Mouse (Mus musculus) heart, adult 18-20 months (tissue): ENCODE measurements around the gene Lrrc3c. TPM values are rescaled to one million over a fixed set of nuclear protein-coding genes. Genes with fewer than 3 reads are reported as not detected.
A peak's percentile ranks its signal among the peaks of the same experiment; 100 is the strongest.

Experiments used
- DNase-seq, 2 experiments: peaks; one replicate each; pipeline ENCODE4 v3.0.0; 2021 to 2022; ENCODE audit warnings: mixed read lengths in 1 of 2
- long read RNA-seq, 2 experiments: library from polyadenylated mRNA; stranded (forward); transcript quantifications; one replicate each; pipeline ENCODE4 v2.0.0; 2021
- total RNA-seq, 2 experiments: library from RNA; stranded (reverse); gene quantifications; 2 replicates each; pipeline ENCODE4 v1.2.3; 2021

The Lrrc3c gene
- total RNA-seq: not detected
- long read RNA-seq, experiment 1: 0 reads
- long read RNA-seq, experiment 2: 0 reads

DNA sequence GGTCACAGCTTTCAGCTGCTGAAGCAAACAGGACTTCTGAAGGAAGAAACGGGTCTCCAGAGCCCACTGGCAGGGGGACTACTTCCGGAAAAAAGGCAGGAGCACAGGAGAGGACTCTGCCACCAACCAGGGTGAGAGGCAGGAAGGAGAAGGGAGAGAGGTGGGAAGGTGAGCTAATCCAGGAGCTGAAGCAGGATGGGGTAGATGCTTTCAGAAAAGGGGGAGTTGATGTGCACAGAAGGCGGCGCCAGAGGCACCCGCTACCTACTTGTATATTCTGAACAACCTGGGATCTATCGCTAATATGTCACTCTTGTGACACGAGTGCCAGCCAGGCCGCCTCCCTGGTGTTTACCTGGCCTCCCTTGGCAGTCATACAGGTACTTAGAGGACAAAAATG is at the start of gene Lrrc3c:
Gene Lrrc3c (plus strand): TSS at position 301 of the 400 bp plus-strand sequence.
- no peak for DNase-seq

DNA sequence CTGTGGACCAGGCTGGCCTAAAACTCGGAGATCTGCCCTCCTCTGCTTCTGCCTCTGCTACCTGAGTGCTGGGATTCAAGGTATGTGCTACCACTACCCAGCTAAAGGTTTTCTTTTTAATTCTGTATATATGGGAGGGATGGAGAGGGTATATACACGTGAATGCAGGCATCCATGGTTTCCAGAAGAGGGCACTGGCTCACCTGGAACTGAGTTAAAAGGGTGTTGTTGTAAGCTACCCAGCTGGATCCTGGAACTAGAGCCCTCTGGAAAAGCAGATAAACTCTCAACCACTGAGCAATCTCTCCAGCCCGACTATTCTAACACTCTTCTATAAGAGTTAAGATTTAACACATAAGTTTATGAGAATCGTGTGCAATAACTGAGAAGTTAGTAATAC is 48.7 kb upstream of the Lrrc3c start:
- no peak for DNase-seq

DNA sequence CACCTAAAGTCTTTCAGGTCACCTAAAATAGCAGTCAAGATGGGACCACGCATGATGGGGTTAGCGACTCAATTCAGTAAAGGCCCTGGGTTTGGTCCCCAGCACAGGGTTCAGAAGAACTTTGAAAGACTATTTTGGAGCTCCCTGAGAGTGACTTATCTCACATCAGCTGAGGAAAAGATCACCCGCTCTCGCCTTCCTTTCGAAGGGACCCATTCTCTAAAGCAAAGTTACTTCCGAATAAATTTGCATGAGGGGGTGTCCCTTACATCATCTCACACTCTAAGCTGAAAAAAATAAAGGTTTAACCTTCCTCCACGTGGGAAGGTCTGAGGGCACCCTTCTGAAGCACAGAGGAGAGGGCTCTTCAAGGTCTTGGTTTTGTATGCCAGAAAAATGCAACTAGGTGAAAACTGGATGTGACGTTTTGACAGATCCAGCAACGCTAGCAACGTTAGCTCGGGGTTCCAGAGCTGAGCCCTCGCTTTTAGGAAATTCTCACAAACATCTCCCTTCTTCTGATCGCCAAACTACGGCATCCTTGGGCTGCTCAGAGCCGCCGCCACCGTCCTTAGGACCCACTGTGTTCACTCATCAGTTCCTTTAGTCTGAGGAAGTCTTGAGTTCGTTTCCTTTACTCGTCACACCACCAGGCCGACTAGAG is 47.6 kb upstream of the Lrrc3c start:
- no peak for DNase-seq

DNA sequence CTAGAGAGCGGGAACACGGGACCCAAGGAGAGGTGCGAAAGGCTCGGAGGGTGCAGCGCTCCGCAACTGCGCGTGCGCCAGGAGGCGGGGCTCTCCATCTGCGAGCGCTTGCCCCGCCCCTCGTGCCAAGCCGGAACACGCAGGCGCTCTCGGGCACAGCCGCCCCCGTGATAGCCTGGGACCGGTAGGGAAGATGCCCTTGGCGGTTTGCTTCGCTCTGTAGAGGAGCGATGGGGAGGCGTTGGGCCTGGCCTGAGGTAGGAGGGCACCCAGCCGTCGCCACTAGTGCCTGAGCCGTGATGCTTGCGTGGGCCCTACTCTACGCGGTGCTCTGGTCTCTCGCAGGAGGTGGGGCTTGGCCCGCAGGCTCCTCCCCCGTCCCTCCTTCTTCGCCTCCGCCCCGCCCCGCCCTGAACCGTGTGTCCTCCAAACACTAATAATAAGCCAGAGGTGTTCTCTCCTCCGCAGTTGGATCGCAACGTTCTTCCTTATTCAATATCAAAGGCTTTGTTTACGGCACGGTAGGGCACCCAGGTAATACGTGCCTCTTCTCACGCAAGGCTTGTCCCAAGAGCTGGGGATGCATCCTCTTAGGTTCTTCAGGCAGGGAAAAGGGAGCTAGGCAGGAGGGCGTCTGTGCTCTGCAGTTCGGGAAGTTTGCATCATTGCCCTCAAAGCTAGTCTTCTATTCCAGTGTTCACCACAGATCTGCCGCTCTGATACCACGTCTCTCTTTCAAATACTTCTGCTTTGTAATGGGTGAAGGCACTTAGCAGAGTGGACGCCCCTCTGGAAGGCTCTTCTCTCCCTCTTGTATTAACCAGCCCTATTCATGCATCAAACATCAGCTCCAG is 46.9 kb upstream of the Lrrc3c start, which contains the start of gene Zpbp2:
Gene Zpbp2 (plus strand): TSS at position 123 of the 854 bp plus-strand sequence.
- DNase-seq: peak; percentile 88 to 91

DNA sequence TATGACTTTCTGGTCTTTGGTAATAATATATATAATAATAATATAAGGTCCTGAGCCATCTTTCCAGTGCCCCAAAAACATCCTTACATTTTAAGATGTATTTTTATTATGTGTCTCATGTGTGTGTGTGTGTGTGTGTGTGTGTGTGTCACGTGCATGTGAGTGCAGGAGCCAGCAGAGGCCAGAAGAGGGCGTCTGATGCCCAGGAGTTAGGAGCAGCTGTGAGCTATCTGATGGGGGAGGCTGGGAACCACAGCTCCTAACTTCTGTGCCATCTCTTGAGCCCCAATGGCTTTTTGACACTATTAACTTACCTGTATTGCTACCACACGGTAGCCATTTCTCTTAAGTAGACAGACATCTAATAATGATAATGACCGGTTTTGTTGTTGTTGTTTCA is 44.1 kb upstream of the Lrrc3c start:
- no peak for DNase-seq

DNA sequence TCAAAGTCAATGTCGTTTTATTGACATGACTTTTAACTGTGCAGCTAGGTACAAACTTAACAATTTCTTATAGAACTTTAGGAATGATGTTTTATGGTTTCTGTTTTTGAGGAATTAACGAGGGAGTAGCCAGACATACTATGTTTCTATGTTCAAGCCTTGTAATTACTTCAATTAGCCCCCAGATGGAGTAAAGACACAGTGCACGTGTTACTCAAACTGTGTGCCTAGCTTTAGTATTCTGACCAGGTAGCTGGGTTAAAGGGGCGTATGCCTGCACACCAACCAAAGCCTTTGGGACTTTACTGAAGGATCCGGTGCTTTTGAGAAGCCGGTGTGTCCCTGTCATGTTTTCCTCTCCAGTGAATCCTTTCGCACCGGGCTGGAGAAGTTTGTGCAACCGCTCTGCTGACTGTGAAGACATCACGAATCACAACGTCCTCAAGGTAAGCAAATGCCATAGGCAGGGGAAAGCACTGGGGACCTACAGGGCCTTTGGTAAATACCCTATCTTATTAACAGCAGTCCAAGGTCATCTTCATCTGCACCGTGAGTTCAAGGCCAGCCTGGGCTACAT is 42.9 kb upstream of the Lrrc3c start:
- no peak for DNase-seq

DNA sequence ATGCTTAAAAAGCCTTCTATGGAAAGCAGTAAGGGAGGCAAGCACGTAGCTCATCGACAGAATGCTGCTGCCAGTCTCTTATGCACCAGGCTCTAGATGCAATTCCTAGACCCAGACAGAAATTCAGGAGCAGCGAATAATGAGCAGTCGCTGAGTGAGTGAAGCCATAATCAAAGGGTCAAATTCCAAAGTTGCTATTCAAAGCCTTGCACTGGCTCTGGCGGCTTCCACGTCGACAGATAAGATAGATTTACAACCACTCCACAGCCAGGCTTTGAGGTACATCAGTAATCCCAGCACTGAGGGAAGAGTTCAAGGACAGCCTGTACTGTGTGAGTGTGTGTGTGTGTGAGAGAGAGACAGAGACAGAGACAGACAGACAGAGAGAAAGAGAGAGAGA is 37.1 kb upstream of the Lrrc3c start:
- DNase-seq: no peak

DNA sequence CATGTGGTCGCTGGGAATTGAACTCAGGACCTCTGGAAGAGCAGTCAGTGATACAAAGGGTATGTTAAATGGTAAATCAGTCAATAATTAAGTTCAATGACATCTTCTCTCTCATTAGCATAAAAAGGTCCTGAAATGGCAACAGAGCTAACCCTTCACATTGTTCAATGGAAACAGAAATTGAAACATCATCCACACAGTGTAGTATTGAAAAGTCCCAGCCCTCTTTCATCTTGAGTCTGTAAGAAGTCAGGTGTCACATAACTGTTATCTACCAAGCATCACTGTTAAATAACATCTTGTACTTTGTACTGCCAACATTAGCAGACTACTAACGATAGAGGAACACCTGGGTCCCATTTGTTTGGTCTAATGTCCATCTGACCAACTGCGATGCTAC is 35.1 kb upstream of the Lrrc3c start:
- DNase-seq: no peak

DNA sequence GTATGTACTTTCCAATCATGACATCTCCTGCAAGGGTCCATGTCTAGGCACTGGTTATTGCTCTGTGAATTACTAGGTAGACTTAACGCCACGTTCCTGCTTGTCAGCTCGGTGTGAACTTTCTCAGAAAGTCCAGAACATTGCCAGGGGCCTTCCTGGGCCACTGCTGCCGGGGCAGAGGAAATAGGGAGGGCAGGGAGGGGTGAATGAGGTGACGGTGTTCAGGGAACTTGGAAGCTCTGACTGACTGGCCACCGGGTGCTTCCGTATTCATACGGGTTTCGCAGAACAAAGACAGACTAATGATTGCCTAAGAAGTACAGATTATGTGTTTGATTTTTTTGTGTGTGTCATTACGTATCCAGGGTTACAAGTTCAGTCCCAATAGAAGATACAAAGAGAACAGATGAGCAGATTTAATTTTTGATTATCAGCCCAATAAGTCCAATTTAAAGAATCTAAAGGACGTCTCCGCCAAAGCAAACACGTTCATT is 34.1 kb upstream of the Lrrc3c start:
- DNase-seq: no peak

DNA sequence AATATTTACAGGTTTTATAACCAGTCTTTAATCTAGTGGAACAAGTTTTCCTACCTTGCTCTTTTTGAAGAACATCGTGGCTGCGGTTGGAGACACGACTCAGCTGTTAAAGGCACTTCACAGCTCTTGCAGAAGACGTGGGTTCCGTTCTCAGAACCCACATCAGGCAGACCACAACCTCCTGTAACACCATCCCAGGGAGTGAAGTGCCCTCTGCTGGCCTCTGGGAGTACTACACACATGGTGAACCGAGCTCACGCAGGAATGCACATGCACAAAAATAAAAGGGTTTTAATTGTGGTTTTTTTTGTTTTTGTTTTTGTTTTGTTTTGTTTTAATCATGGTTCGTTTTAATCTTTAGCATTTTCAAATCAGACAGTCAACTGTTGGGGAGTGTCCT is 29.8 kb upstream of the Lrrc3c start:
- DNase-seq: no peak

DNA sequence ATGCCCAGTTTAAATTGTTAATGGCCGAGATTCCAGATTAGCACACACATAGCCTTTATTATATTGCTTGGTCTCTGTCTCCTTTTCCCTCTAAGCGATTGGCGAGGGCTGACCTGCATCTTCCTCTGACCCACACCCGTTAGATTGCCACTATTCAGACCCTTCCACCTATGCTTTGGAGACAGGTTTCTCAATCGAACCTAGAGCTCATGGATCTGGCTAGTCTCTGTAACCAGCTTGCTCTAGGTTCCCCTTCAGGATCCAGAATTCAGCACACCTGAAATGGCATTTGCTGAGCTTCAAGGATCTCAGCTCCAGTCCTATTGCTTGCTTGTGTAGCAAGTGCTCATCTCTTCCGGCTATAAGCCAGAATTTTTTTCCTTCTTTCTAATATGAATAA is 28.6 kb upstream of the Lrrc3c start:
- no peak for DNase-seq

DNA sequence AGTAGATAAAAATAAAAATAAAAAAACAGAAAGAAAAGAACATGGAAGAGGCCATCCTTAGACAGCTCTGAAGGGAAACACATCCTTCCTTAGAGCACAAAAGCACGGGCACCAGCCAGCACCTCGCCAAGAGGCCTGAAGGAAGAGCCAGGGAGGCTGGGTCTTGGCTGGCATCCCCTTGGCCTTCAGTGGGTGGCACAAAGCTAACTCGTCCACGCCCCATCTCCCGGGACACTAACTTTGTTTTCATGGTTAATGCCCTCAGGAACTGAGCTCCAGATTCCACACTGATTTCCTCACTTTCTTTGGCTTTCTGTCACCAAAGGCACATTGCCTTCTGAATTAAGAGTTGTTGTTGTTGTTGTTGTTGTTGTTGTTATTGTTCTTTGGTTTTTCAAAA is 20.3 kb upstream of the Lrrc3c start:
- peak in 1 of 2 experiments; percentile 14 for DNase-seq

DNA sequence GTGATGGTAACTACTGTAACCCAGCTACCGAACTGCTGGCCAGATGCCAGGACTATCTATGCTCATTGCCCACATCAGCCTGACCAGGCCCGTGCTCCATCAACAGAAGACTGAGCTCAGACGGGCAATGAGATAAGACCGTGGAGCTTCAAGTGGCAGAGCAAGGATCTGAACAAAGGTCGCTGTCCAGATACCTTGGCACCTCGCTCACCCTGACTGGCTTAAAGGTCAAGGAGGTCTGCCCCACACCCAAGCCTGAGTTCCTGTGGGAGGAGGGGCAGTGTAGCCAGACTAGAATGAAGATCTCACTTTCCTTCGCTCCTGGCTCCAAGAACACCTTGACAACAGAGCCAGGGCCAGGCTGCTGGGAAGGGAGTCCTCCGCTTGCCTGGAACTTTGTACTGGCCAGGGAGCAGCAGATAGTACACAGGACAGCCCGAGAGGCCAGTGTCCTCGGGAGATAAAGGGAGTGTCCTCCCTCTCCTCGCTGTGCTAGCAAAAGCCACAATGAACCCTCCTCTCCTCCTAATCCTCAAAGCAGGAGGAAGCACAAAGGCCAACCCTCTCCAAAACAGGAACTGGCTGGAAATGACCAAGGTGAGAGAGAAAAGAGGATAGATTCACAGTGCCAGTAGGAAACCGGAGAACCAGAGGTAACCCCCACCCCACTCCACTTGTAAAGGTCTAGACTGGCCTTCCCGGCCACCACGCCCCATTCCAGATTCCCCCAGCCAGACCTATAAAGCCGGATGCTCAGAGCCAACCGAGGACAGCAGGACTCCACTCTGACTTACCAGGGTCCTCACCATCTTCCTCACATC is 17.6 kb upstream of the Lrrc3c start:
- no peak for DNase-seq

DNA sequence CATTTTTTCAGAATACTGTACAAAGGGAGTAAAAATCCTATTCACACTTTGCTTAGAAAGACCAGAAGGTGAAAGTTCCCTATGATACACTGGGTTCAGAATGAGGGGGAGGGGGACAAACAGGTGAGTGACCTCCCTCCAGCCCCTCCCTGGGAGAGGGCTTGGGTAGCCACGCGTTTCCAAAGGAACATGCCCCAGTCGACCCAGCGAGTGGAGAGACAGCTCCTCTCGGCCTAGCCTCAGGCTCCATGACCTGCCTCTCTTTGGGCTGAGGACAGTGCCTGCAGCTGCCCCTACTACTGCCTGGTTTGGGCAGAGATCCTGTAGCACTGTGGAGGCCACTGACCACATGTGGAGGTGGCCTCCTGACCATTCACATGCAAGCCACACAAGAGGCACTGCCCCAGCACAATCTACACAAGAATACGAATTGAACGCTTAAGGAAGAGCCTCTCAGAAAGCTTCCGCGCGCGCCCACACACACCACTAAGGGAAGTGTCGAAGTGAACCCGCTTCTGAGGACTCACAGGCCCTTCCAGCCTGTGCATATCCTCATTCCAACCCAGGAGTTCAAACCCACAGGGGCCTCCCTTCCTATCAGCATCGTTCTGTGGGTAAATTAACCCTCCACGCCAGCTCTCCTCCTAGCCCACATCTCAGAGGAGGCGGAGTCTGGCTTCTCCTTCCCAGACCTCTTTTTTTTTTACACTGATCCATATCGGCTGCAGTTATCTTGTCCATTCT is 16.6 kb upstream of the Lrrc3c start:
- no peak for DNase-seq

DNA sequence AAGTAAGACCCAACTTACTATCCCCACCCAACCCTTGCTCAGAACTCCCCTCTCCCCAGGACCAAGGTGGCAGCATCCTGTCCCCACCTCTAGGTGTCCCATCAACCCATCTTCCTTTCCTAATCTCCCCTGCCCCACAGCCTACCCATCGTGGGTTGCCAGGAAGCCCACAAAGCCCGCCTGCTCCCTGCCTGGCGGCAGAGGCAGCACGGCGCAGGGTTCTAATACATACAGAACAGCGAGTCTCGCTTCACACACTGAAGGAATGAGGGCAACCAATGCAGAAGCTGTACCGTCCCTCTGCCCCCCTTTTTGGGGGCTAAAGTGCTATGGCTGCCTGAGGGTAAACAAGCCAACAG is 16.1 kb upstream of the Lrrc3c start:
- no peak for DNase-seq

DNA sequence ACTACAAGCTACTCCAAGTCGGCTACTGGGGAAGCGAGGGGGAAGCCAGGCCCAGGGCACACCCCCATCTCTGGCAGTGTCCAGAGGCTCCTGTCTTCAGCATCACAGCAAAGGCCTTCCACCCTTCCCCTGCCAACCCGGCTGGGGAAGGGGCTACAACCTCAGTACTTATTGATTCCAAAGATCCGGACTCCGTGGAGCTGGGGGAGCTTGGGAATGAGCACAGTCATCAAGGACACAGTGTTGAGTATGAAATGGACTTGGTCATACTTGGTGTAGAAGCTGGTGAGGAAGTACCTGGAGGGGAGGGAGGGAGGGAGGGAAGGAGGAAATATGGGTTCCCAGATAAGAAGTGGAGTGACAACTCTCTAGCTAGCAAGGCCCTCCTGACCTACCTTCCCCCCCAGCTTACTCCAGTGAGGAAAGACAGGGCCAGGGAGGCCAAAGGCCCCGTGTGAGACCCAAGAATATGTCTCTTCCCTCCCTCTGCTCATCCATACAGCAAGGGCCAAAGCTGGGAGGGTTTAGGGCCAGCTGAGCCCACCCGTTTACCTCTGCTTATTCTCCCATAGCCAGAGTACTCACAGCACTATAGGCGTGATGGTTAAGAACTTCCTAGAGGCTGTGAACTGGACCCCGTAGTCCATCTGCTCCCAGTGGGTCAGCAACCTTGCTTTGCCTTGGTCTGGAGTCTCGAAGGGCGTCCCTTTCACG is 15.4 kb upstream of the Lrrc3c start:
- no peak for DNase-seq

DNA sequence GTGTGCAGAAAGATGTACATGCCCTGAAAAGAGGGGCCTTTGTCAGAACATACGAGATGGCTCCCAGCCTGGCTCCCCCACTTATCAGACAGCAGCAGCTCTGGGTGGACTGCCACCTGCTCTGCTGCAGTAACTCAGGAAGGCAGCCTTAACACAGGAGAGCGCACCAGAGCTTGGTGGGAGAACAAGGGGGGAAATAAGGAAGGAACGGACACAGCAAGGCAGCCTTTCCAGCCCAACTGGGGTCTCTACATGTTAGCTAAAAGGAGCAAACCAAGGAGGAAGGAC is 14.9 kb upstream of the Lrrc3c start:
- DNase-seq: no peak

DNA sequence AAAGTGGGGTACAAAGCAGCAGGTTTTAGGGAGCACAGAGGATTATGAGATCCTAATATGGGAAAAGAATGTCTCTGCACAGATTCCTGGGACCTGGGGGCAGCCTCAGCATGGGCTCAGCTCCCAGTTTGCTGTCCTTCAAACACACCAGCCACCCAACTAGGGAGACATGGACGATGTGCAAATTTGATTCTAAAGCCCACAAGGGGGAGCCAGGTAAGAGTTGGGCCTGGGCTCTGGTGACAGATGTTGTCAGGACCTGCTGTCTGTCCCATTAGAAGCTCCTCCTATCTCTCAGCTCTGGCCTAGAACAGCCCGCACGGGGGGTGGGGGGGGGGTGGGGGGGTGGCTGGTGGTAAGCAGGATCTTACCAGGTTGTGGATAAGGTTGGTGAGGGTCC is 14.5 kb upstream of the Lrrc3c start:
- no peak for DNase-seq

DNA sequence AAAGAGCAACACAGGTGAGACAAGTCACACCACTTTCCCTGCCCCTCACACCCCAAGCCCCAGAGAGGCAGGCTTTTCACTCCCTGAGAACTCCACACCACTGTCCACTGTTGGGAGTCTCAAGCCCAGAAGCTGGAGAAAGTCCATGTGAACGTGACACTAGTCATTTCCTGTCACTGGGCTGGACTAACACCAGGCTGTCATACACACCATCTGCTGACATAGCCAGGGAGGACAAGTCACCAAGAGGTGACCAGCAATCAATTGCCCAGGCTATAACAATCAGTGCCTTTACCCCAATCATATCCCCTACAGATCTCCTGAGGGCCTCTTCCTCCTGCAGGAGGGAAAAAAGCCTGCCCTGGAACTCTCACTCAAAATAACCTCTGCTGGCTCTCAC is 13.9 kb upstream of the Lrrc3c start:
- DNase-seq: no peak

DNA sequence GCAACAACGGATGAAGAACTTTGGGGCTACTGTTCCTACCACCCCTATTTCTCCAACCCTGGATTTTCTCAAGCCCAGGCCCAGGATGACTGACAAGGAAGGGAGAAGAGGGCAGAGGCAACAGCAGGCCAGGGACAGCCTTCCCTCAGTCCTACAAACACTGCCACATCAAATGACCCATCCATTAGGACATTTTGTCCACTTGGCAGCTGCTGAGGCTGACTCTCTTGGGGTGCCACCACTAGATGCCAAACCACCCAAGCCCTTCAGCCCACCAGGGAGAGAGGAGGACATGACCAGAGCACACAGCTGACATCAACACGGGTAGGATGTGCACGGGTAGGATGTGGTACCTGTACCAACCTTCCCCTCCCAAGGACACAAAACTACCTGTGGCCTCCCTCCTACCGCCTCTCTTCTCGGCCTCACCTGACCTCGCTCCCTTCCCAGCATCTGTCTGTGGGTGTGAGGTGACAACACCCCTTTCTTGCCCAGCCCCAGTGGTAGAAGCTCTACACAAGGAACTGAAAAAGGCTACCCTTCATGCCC is 13.4 kb upstream of the Lrrc3c start:
- DNase-seq: no peak
